Mouse (Mus musculus) hindbrain, embryonic 11.5 days (tissue): ENCODE results near the gene Slc22a21. TPM values are rescaled to one million over a fixed set of nuclear protein-coding genes. Genes with fewer than 3 reads are reported as not detected.

Source experiments
- ATAC-seq: fragments of 200-750 bp; cut with Nextera tagmentation; 2 replicates; pipeline ENCODE4 v1.8.0; 2017; ENCODE audit warnings: mild to moderate bottlenecking, moderate TSS enrichment, moderate library complexity; ENCODE audit not compliant: low FRiP score
- DNase-seq: peaks from one replicate; pipeline ENCODE4 v3.0.0-alpha.2; 2015; ENCODE audit warnings: low spot score
- H3K27ac ChIP-seq: fragments of 300-500 bp; sonication (generic); 2 replicates; pipeline ENCODE4 v1.5.1; 2014; ENCODE audit warnings: mild to moderate bottlenecking, low read depth, low read length
- H3K27me3 ChIP-seq: fragments of 300-500 bp; sonication (generic); 2 replicates; pipeline ENCODE4 v1.6.1; 2014; ENCODE audit warnings: mild to moderate bottlenecking, low read length, moderate library complexity, mixed read lengths; ENCODE audit not compliant: control insufficient read depth, insufficient read depth
- H3K36me3 ChIP-seq: fragments of 300-500 bp; sonication (generic); 2 replicates; pipeline ENCODE4 v1.6.1; 2014; ENCODE audit warnings: mild to moderate bottlenecking, low read length, moderate library complexity, mixed read lengths; ENCODE audit not compliant: control insufficient read depth, insufficient read depth
- H3K4me1 ChIP-seq: fragments of 300-500 bp; sonication (generic); replicated peaks from 2 replicates; pipeline ENCODE4 v1.6.1; 2014; ENCODE audit warnings: low read length, mixed read lengths; ENCODE audit not compliant: control insufficient read depth, insufficient read depth
- H3K4me2 ChIP-seq: fragments of 300-500 bp; sonication (generic); replicated peaks from 2 replicates; pipeline ENCODE4 v1.6.1; 2014; ENCODE audit warnings: mild to moderate bottlenecking, low read depth, low read length
- H3K4me3 ChIP-seq: fragments of 300-500 bp; sonication (generic); 2 replicates; pipeline ENCODE4 v1.5.1; 2014; ENCODE audit warnings: low read depth, low read length
- H3K9ac ChIP-seq: fragments of 300-500 bp; sonication (generic); 2 replicates; pipeline ENCODE4 v1.6.1; 2014; ENCODE audit warnings: low read depth, low read length
- H3K9me3 ChIP-seq: fragments of 300-500 bp; sonication (generic); 2 replicates; pipeline ENCODE4 v1.6.1; 2016; ENCODE audit warnings: low read length; ENCODE audit not compliant: control insufficient read depth
- WGBS: fragments of 180-500 bp; shearing (Covaris S2); extraction: QIAGEN DNeasy Blood & Tissue Kit; methylation state at CpG from one replicate; pipeline ENCODE4 v1.1.7; 2014; 5-methylcytosine and 5-hydroxymethylcytosine counted together
- polyA plus RNA-seq: library from polyadenylated mRNA; unstranded; fragments of >200 nt; fragmentation: Nextera tagmentation; extraction: Ambion mirVana; gene quantifications from 2 replicates; pipeline ENCODE4 v1.2.1, GENCODE M21; 2014

The Slc22a21 gene
- polyA plus RNA-seq, 1 experiment from 2014 or later = 2.6 TPM

GRCm38 (mm10) chr11:53931091-53931943 is 48.8 kb downstream of the Slc22a21 start:
- no peak overlapping the region for H3K9ac ChIP-seq
- no peaks in the 10 kb centered on the region for H3K36me3 ChIP-seq
- H3K4me2 ChIP-seq = no peak overlapping the region
- no peak overlapping the region for H3K27ac ChIP-seq
- H3K9me3 ChIP-seq = no peaks in the 10 kb centered on the region
- DNase-seq (peak; percentile 76), ATAC-seq (no peak)
- 38% methylated on average over 17 of the region's 17 CpGs for WGBS
- H3K4me1 ChIP-seq = no peaks in the 10 kb centered on the region
- H3K27me3 ChIP-seq = no peaks in the 10 kb centered on the region
- no peak overlapping the region for H3K4me3 ChIP-seq

- Histone ChIP-seq H3K4me3 (no peak overlapping the region), H3K9me3 (no peaks in the 10 kb centered on the region), H3K27ac (no peak overlapping the region), H3K27me3 (no peaks in the 10 kb centered on the region), H3K4me1 (no peaks in the 10 kb centered on the region), H3K36me3 (no peaks in the 10 kb centered on the region), H3K9ac (no peak overlapping the region), H3K4me2 (no peak overlapping the region)
- 81% methylated on average over 3 of the region's 3 CpGs for WGBS
- DNase-seq (no peak), ATAC-seq (no peak)
Measured at GRCm38 (mm10) chr11:53929741-53930140, 50.4 kb downstream of the Slc22a21 start.

- H3K4me1 ChIP-seq = no peaks in the 10 kb centered on the region
- no peak overlapping the region for H3K4me2 ChIP-seq
- WGBS = 84% methylated on average over 3 of the region's 3 CpGs
- ATAC-seq = no peak
- H3K27ac ChIP-seq = no peak overlapping the region
- H3K27me3 ChIP-seq = no peaks in the 10 kb centered on the region
- H3K4me3 ChIP-seq = no peak overlapping the region
- H3K36me3 ChIP-seq = no peaks in the 10 kb centered on the region
- H3K9ac ChIP-seq = no peak overlapping the region
- no peak for DNase-seq
- no peaks in the 10 kb centered on the region for H3K9me3 ChIP-seq
Measured at GRCm38 (mm10) chr11:53928585-53928984, 51.5 kb downstream of the Slc22a21 start.

- WGBS = 89% methylated on average over 5 of the region's 5 CpGs
- ATAC-seq = no peak
Measured at GRCm38 (mm10) chr11:53926303-53926702, 53.8 kb downstream of the Slc22a21 start.

GRCm38 (mm10) chr11:53918851-53919250 is 61.3 kb downstream of the Slc22a21 start:
- Histone ChIP-seq H3K9ac (no peak overlapping the region), H3K27me3 (no peaks in the 10 kb centered on the region), H3K9me3 (no peaks in the 10 kb centered on the region), H3K4me2 (no peak overlapping the region), H3K4me3 (no peak overlapping the region), H3K27ac (no peak overlapping the region), H3K36me3 (no peaks in the 10 kb centered on the region), H3K4me1 (no peaks in the 10 kb centered on the region)
- DNase-seq (no peak), ATAC-seq (no peak)
- 95% methylated on average over 4 of the region's 4 CpGs for WGBS

More at GRCm38 (mm10) chr11:53926303-53926702, 53.8 kb downstream of the Slc22a21 start:
- H3K27ac ChIP-seq = no peak overlapping the region
- no peak overlapping the region for H3K4me2 ChIP-seq
- H3K9ac ChIP-seq = no peak overlapping the region
- no peak overlapping the region for H3K4me3 ChIP-seq
- no peaks in the 10 kb centered on the region for H3K27me3 ChIP-seq
- no peaks in the 10 kb centered on the region for H3K36me3 ChIP-seq
- no peaks in the 10 kb centered on the region for H3K4me1 ChIP-seq
- no peaks in the 10 kb centered on the region for H3K9me3 ChIP-seq
- no peak for DNase-seq

GRCm38 (mm10) chr11:53911011-53911410 is 69.1 kb downstream of the Slc22a21 start:
- WGBS = 83% methylated on average over 4 of the region's 4 CpGs
- no peaks in the 10 kb centered on the region for H3K4me1 ChIP-seq

GRCm38 (mm10) chr11:53908686-53909085 is 71.4 kb downstream of the Slc22a21 start:
- no peaks in the 10 kb centered on the region for H3K9me3 ChIP-seq
- DNase-seq (no peak), ATAC-seq (no peak)
- H3K36me3 ChIP-seq = no peaks in the 10 kb centered on the region
- H3K4me1 ChIP-seq = no peaks in the 10 kb centered on the region
- 96% methylated on average over 8 of the region's 8 CpGs for WGBS
- H3K27me3 ChIP-seq = no peaks in the 10 kb centered on the region
- H3K9ac ChIP-seq = no peak overlapping the region
- H3K4me3 ChIP-seq = no peak overlapping the region
- H3K4me2 ChIP-seq = no peak overlapping the region
- no peak overlapping the region for H3K27ac ChIP-seq

More at GRCm38 (mm10) chr11:53911011-53911410, 69.1 kb downstream of the Slc22a21 start:
- Histone ChIP-seq H3K36me3 (no peaks in the 10 kb centered on the region), H3K4me3 (no peak overlapping the region), H3K4me2 (no peak overlapping the region), H3K9me3 (no peaks in the 10 kb centered on the region), H3K27me3 (no peaks in the 10 kb centered on the region), H3K9ac (no peak overlapping the region), H3K27ac (no peak overlapping the region)
- ATAC-seq (no peak), DNase-seq (no peak)

GRCm38 (mm10) chr11:53904534-53904925 is 75.6 kb downstream of the Slc22a21 start:
- Histone ChIP-seq H3K9ac (no peak overlapping the region), H3K4me1 (no peaks in the 10 kb centered on the region), H3K27ac (no peak overlapping the region), H3K9me3 (no peaks in the 10 kb centered on the region), H3K4me2 (no peak overlapping the region), H3K4me3 (no peak overlapping the region), H3K27me3 (no peaks in the 10 kb centered on the region), H3K36me3 (no peaks in the 10 kb centered on the region)
- WGBS = 75% methylated on average over 9 of the region's 9 CpGs
- DNase-seq = no peak
- ATAC-seq = no peak
